Mouse (Mus musculus): ENCODE measurements at regions not wholly inside any gene's neighbourhood (a gene's known extent, or its start where the extent isn't known, plus 50 kb on each side); places are given as distances from the start of the nearest gene placed in this dataset.

DNA sequence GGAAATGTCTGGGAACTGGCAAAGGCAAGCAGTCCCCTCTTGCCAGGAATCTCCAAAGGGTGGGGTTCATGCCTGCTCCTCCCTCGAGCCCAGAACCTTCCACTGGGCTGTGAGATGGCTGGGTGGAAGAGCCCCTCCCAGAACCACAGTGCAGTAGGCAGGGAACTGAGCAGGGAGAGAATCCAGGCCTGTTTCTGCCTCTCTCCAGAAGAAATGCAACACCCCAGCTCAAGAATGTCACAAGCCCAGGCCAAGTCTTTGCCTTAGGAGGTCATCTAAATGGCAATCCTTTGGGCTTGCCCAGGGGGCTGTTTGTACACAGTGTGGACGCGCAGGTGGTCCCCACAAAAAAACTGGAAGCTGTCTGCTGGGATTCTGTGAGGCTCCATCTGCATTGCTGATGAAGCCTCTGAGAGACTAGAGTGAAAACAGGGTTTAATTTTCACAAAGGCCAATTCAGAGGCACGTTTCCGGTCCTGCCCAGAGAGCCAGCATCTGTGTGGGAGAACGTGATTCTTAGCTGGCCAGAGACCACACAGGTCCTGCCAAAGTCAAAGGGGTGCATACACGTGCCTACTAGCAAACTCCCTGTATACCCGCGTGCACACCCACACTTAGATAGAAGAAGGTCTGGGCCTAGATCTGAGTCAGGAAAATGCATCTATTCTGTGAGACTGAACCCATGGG lies 129.0 kb downstream of the Hmg20a start:
- DNase-seq (ENCODE audit: extremely low spot score, low spot score) = no peak

DNA sequence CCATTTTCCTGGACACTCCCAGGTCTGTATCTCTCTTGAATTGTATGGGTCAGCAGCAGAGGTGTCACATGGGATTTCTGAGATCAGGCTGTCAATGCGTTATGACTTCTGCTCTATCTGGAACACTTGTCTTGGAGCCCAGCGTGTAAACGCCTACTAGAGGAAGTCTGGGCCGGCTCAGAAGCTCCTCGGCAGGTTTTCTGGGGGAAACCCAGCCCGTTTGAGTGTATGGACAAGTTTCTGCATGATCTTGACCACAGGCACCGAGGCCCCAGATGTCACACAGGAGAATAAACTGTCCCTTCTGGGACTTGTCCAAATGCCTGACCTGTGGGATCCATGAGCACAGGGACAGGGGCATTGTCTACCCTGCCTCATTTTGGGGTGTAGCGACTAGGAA lies 131.4 kb downstream of the Hmg20a start:
- no peak for DNase-seq (ENCODE audit: extremely low spot score, low spot score)

DNA sequence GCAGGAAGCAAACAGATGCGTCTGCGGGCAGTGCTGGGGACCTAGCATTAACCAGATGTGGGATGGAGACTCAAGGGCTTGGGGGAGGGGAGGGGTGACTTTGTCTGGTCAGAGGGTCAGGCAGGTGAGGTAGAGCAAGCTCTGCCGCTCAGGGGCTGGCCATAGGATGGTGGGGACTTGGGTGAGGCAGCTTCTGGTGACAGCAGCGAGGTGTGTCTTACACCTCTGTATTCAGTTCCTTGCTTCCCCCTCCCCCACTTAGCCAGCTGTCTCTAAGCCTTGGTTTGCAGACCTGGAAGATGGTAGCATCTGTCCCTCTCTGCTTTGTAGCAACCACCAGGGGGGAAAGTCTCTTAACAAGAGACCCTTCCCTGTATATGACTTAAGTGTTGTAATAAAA lies 131.8 kb downstream of the Hmg20a start:
- DNase-seq (ENCODE audit: extremely low spot score, low spot score) = no peak

DNA sequence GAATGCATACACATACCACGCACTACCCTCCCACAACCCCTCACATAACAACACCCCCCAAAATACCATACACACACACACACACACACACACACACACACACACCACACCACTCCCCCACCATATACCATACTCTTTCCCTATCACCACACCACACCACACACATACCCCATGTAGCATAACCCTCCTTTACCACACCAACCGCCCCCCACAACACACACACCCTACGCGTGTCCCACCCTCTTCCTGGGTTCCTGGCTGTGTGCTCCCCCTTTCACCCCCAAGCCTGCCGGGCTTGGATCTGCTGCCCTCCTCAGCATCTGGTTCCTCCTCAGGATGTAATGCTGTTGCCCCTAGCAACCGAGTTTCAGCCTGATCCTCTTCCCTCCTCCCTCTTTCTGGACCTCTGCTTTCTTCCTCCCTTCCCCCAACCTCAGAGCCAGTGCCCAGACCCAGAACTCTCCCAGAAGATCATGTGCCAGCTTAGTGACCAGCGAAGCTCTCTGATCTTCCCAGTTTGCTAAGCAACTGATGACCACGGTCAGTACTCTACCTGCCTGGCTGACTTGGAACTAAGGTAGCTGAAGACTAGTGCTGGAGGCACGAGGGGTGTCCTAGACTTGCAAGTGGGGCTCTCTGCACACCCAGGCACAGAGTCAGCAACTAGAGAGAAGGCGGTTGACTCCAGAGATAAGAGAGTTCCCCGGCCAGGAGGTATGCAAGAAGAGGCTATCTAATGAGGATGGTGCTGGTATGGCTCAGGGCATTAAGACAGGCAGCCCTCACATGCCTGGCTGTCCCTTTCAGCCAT lies 133.2 kb downstream of the Hmg20a start:
- DNase-seq (ENCODE audit: extremely low spot score, low spot score) = no peak

DNA sequence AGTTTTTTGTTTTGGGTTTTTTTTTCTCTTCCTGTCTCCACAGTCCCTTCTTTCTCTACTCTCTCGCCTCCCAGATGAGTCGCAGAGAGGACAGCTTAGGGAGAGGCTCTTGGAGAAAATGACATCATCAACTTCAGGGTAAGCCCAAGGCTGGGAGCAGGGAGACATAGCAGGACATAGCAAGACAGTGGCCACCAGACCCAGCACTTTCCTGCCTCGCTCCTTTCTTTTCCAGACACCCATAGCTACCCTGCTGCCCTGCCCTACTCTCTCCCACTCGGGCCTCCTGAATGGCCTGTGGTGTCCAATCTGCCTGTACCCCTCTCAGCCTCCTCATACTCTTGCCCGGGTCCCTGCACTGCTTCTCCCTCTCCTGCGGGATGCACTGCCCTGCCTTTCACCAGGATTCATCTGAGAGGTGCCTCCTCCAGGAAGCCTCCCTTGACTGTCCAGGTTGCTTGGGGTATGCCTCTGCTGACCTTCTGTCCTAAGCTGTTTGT lies 133.8 kb downstream of the Hmg20a start:
- DNase-seq (ENCODE audit: extremely low spot score, low spot score) = no peak

DNA sequence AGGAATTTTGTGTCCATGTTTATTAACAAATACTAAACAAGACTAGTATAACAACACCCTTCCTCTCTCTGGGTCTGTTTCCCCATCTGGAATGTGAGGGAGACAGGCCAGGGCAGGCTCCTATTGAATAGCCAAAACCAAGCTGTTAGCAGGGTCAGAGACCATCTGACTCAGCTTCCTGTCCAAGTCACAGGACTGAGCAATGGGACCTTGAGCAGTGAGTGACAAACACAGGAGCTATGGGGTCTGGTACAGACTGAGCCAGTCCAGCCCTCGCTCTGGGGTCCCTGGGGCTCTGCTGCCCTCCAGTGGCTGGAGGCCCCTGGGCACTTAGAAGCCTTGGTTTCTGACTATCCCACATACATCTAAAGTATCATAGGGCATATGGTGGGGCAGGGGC lies 134.4 kb downstream of the Hmg20a start:
- peak; percentile 74 for DNase-seq (ENCODE audit: extremely low spot score, low spot score)

DNA sequence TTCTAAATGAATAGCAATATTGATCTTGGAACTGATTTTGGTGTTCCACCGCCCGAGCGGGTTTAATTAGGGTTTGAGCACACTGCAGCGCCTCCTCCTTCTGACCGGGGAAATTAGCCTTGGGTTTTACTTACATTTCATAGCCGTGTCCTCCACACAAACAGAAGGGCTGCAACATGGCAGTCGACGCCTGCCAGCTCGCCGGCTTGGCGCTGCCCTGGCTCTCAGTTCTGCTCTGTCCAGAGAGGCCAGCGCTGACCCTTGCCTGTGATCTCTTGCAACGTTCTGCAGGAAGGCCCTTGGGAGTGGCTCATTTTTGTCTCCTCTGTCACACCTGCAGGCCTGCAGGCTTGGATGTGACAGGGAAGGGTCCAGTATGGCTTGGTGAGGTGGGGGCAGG lies 135.2 kb downstream of the Hmg20a start:
- DNase-seq (ENCODE audit: extremely low spot score, low spot score) = no peak

DNA sequence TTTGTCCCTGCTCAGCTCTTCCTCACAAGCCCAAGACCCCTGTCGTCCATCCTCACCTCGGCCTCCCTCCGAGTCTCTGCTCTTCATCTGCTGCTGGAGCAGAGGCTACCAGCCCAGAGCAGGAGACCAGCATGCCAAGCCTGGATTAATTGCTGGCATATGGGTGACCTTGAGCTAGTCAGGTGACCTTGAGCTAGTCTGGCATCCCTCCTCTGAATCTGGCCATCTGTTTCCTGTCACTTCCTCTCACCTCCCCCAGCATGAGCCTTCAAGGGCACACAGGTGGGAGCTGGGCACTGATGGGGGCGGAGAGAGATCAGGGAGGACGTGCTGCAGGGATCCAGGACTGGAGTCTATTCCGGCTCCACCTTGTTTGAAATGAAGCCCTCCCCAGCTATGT lies 135.7 kb downstream of the Hmg20a start:
- DNase-seq (ENCODE audit: extremely low spot score, low spot score) = no peak

DNA sequence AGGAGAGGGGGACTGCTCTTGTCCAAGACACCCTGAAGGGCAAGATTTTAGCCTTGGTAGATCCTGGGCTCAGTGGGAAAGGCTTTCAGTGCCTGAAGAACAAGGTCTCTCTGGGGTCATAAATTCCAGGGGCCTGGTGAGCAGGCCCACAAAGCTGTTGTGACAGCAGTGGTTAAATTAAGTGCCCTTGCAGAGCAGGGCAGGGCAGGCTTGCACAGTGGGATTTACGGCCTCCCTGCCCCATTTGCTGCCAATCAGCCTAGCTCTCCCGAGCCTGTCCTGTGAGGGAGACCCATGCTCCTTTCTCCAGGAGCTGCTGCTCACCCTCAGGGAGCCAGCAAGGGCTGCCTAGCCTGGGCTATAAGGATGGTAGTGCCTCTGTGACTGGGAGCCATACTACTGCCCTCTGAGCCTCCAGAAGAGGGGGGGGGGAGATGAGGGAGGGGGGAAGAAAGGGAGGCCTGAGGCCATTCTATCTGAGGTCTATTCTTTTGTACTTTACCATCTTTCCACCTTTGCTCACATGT lies 141.3 kb downstream of the Hmg20a start:
- DNase-seq (ENCODE audit: extremely low spot score, low spot score) = no peak

DNA sequence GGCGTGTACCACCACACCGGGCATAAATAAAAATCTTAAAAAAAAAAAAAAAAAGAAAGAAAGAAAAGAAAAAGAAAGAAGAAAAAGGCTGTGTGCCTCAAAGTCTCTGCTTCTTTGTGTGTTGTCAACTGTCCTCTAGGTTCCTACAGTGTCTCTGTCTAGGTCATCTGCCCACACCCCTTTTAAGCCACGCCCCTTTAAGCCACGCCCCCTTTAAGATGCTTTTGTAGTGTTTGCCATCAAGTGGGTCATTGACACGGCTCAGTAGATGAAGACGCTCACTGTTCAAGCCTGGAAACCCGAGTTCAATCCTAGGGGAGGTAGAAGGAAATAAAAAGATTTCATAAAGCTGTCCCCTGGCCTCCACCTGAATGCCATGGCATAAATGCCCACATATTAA lies 144.0 kb downstream of the Hmg20a start:
- no peak for DNase-seq (ENCODE audit: extremely low spot score, low spot score)

DNA sequence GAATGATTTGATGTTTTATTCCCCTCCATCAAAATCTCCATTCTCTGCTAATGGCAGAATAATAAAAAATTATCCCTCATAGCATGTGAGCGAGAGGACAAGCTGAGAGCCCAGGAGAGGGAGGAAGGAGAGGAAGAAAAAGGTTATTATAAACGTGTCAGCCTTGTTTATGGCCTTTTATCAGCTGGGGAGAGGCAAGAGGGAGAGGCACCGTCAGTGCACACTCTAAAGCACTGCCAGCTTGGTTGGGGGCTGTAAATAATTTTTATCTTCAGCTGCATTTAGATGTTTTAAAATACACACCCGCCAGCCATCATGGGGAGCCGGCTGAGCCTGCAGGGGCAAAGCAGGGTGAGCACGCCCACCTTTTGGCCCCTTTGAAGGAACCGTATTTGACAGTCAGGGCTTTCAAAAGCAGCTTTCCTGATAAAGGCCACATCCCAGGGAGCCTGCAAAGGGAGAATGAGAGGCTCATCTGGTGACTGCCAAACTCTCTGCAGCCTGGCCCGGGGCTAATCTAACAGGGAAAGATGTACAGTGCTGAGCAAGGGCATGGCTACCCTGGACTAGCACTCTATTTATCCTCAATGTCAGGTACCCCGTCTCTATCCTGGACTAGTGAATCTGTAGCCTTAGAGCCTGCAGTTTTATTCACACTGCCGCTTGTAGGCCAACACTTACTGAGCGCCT lies 145.8 kb downstream of the Hmg20a start:
- no peak for DNase-seq (ENCODE audit: extremely low spot score, low spot score)
